Mouse (Mus musculus): ENCODE measurements around the gene Fn1. TPM values are rescaled to one million over a fixed set of nuclear protein-coding genes. Genes with fewer than 3 reads are reported as not detected.

The Fn1 gene
- polyA plus RNA-seq, 1 experiment from 2014 or later = 38.3 TPM

DNA sequence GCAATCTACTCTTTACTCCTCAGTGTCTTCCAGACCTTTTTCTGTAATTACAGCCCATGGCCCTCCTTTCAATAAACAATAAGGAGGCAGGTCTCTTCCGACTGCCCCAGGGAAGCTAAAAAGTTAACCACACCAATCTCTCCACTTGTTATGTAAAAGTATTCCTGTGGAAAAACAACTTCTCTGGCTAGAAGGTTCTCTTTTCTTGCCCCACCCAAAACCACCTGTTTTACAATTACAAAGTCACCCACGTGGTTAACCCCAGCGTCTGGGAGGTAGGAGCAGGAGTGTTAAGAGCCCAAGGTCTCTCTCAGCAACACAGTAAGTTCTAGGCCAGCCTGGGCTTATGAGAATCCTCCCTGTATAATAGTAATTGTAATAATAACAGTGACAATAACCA lies 7.0 kb downstream of the Fn1 start:
- Histone ChIP-seq H3K9ac (ENCODE audit: low read depth, low read length) (no peak overlapping the region), H3K36me3 (ENCODE audit: control insufficient read depth, insufficient read depth) (peaks cover 10% of the 10 kb centered on the region; the same call in 1 of the 2 replicates), H3K4me2 (replicated peaks; ENCODE audit: low read depth) (no peak overlapping the region), H3K27ac (ENCODE audit: low read depth, low read length) (no peak overlapping the region), H3K9me3 (ENCODE audit: control insufficient read depth) (no peaks in the 10 kb centered on the region), H3K4me1 (replicated peaks; ENCODE audit: control insufficient read depth, insufficient read depth, low read length) (no peaks in the 10 kb centered on the region; the same call in 1 of the 2 replicates), H3K4me3 (ENCODE audit: low read depth, low read length) (no peak overlapping the region), H3K27me3 (replicated peaks; ENCODE audit: control insufficient read depth, insufficient read depth, low read length) (no peaks in the 10 kb centered on the region)
- no peak for ATAC-seq
- 57% methylated on average over 3 of the region's 3 CpGs for WGBS
- TF ChIP-seq CTCF (IDR thresholded peaks at IDR 0.05; ENCODE audit: low read depth) = no peak

DNA sequence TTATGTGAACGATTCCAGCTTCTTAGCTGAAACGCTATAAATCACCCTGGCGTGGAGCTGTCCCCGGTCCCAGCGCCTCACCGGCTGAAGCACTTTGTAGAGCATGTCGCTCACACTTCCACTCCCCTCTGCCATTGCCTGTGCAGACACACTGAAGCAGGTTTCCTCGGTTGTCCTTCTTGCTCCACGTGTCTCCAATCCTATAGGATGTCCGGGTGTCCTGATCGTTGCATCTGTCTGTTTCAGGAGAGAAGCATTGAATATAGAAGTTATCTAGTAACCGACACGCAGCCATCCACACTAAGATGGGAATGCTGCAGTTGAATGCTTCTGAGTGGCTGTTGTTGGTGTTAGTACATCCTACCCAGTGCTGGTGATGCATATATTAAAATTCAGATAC lies 7.5 kb downstream of the Fn1 start:
- peaks cover 10% of the 10 kb centered on the region; the same call in 1 of the 2 replicates for H3K36me3 ChIP-seq (ENCODE audit: control insufficient read depth, insufficient read depth)
- TF ChIP-seq CTCF (IDR thresholded peaks at IDR 0.05; ENCODE audit: low read depth) = no peak

DNA sequence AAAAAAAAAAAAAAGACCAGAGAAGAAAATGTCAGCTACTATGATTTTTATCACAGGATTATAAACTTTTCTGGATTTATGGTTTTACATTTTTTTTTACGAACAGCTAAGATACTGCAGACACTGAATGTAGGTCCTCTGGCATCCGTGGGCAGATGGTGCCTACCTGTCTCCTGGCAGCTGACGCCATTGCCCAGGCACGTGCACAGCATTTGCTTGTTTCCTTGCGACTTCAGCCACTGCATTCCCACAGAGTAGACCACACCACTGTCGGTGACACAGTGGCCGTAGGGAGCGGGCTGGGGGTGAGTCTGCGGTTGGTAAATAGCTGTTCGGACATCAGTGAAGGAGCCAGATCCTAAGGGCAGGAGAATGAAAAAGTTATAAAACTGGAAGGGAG lies 10.2 kb downstream of the Fn1 start:
- Histone ChIP-seq H3K4me3 (ENCODE audit: low read depth, low read length) (no peak overlapping the region), H3K9ac (ENCODE audit: low read depth, low read length) (no peak overlapping the region), H3K27me3 (replicated peaks; ENCODE audit: control insufficient read depth, insufficient read depth, low read length) (no peaks in the 10 kb centered on the region), H3K27ac (ENCODE audit: low read depth, low read length) (no peak overlapping the region), H3K9me3 (ENCODE audit: control insufficient read depth) (no peaks in the 10 kb centered on the region), H3K36me3 (ENCODE audit: control insufficient read depth, insufficient read depth) (peaks cover 10% of the 10 kb centered on the region; the same call in 1 of the 2 replicates), H3K4me1 (replicated peaks; ENCODE audit: control insufficient read depth, insufficient read depth, low read length) (no peaks in the 10 kb centered on the region), H3K4me2 (replicated peaks; ENCODE audit: low read depth) (no peak overlapping the region)
- WGBS = 96% methylated on average over 10 of the region's 10 CpGs
- no peak for ATAC-seq
- TF ChIP-seq CTCF (IDR thresholded peaks at IDR 0.05; ENCODE audit: low read depth) = no peak

More for the DNA sequence above, 7.5 kb downstream of the Fn1 start:
- Histone ChIP-seq H3K4me3 (ENCODE audit: low read depth, low read length) (no peak overlapping the region), H3K9ac (ENCODE audit: low read depth, low read length) (no peak overlapping the region), H3K4me2 (replicated peaks; ENCODE audit: low read depth) (no peak overlapping the region), H3K27ac (ENCODE audit: low read depth, low read length) (no peak overlapping the region), H3K27me3 (replicated peaks; ENCODE audit: control insufficient read depth, insufficient read depth, low read length) (no peaks in the 10 kb centered on the region), H3K4me1 (replicated peaks; ENCODE audit: control insufficient read depth, insufficient read depth, low read length) (no peaks in the 10 kb centered on the region), H3K9me3 (ENCODE audit: control insufficient read depth) (no peaks in the 10 kb centered on the region)
- ATAC-seq = no peak
- WGBS = 88% methylated on average over 13 of the region's 13 CpGs

DNA sequence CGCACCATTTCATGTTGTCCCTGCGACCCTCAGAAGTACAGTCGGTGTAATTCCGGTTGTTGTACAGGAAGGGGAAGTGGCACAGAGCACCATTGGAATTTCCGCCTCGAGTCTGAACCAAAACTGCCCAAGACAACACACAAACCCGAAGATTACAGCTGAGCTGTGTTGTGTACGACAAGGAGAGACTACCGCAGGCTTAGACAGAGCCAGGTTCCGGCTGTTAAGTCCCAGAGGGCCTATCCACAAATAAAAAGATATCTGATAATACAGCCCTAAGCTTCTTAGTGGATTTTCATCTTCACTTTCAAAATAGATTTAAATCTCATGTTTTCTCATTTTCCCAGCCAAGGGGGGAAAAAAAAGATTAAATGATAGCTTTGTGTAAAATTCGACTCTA lies 11.8 kb downstream of the Fn1 start:
- 94% methylated on average over 11 of the region's 11 CpGs for WGBS
- H3K9me3 ChIP-seq (ENCODE audit: control insufficient read depth) = no peaks in the 10 kb centered on the region
- no peak for ATAC-seq
- no peak overlapping the region for H3K9ac ChIP-seq (ENCODE audit: low read depth, low read length)
- peaks cover 14% of the 10 kb centered on the region; the same call in 1 of the 2 replicates for H3K36me3 ChIP-seq (ENCODE audit: control insufficient read depth, insufficient read depth)
- H3K4me1 ChIP-seq (replicated peaks; ENCODE audit: control insufficient read depth, insufficient read depth, low read length) = no peaks in the 10 kb centered on the region
- no peak overlapping the region for H3K27ac ChIP-seq (ENCODE audit: low read depth, low read length)
- no peaks in the 10 kb centered on the region for H3K27me3 ChIP-seq (replicated peaks; ENCODE audit: control insufficient read depth, insufficient read depth, low read length)
- no peak overlapping the region for H3K4me3 ChIP-seq (ENCODE audit: low read depth, low read length)
- H3K4me2 ChIP-seq (replicated peaks; ENCODE audit: low read depth) = no peak overlapping the region
- TF ChIP-seq CTCF (IDR thresholded peaks at IDR 0.05; ENCODE audit: low read depth) = no peak

DNA sequence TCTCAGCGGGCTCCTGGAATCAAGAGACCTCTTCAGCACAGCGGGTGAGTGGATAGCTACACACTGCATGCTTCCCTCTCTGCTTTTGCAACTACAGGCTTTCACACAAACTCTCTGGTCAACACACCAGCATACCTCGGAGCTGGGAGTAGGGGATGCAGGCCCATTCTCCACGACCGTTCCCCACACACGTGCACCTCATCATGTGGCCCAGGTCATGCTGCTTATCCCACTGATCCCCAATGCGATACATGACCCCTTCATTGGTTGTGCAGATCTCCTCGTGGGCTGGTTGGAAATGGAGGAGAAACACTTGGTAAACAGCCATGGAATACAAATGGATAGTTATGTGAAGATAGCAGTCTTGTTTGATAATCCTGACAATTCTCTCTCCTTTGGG lies 12.8 kb downstream of the Fn1 start:
- H3K4me3 ChIP-seq (ENCODE audit: low read depth, low read length) = no peak overlapping the region
- no peak overlapping the region for H3K9ac ChIP-seq (ENCODE audit: low read depth, low read length)
- H3K27me3 ChIP-seq (replicated peaks; ENCODE audit: control insufficient read depth, insufficient read depth, low read length) = no peaks in the 10 kb centered on the region
- no peak for ATAC-seq
- H3K4me1 ChIP-seq (replicated peaks; ENCODE audit: control insufficient read depth, insufficient read depth, low read length) = no peaks in the 10 kb centered on the region
- TF ChIP-seq CTCF (IDR thresholded peaks at IDR 0.05; ENCODE audit: low read depth) = no peak
- no peaks in the 10 kb centered on the region for H3K9me3 ChIP-seq (ENCODE audit: control insufficient read depth)
- 95% methylated on average over 8 of the region's 8 CpGs for WGBS
- no peak overlapping the region for H3K4me2 ChIP-seq (replicated peaks; ENCODE audit: low read depth)
- no peak overlapping the region for H3K27ac ChIP-seq (ENCODE audit: low read depth, low read length)
- peaks cover 16% of the 10 kb centered on the region; the same call in 1 of the 2 replicates for H3K36me3 ChIP-seq (ENCODE audit: control insufficient read depth, insufficient read depth)

DNA sequence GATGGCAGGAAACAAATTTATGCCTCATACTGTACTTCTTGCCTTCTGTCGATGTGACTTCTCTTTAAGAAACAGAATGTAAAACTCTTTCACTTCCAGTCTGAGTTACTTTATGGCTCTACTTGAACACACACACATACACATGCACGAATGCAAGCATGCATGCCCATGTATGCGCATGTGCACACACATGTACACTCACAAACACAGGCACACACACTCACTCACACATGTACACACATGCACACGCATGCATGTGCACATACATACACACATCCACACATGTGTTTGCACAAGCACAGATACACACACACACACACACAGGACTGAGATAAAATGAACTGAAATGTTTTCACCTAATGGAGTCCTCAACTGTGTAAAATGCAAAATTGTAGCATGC lies 16.3 kb downstream of the Fn1 start:
- no peaks in the 10 kb centered on the region for H3K27me3 ChIP-seq (replicated peaks; ENCODE audit: control insufficient read depth, insufficient read depth, low read length)
- 96% methylated on average over 4 of the region's 4 CpGs for WGBS
- H3K4me1 ChIP-seq (replicated peaks; ENCODE audit: control insufficient read depth, insufficient read depth, low read length) = no peaks in the 10 kb centered on the region
- no peak overlapping the region for H3K9ac ChIP-seq (ENCODE audit: low read depth, low read length)
- H3K36me3 ChIP-seq (ENCODE audit: control insufficient read depth, insufficient read depth) = peaks cover 10% of the 10 kb centered on the region; the same call in 1 of the 2 replicates
- no peak overlapping the region for H3K4me2 ChIP-seq (replicated peaks; ENCODE audit: low read depth)
- H3K27ac ChIP-seq (ENCODE audit: low read depth, low read length) = no peak overlapping the region
- H3K4me3 ChIP-seq (ENCODE audit: low read depth, low read length) = no peak overlapping the region
- H3K9me3 ChIP-seq (ENCODE audit: control insufficient read depth) = no peaks in the 10 kb centered on the region
- no peak for ATAC-seq
- no peak for TF ChIP-seq CTCF (IDR thresholded peaks at IDR 0.05; ENCODE audit: low read depth)

DNA sequence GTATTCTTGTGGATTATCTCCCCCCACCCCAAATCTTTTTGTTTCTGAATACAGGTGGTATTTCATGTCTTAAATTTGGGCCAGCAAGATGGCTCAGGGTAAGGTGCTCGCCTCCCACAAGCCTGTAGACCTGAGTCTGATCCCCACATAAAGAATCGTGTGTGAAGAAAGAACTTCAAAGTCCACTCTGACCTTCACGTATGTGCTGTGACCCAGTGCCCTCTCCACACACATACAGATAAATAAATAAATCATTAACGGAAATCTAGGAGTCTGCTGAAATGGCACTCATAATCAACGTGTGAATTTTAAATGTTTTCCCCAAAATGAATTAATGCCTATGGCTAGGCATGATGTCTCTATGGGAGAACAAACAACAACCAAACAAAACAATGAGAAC lies 16.9 kb downstream of the Fn1 start:
- Histone ChIP-seq H3K27me3 (replicated peaks; ENCODE audit: control insufficient read depth, insufficient read depth, low read length) (no peaks in the 10 kb centered on the region), H3K4me1 (replicated peaks; ENCODE audit: control insufficient read depth, insufficient read depth, low read length) (no peaks in the 10 kb centered on the region), H3K4me2 (replicated peaks; ENCODE audit: low read depth) (no peak overlapping the region), H3K36me3 (ENCODE audit: control insufficient read depth, insufficient read depth) (peaks cover 9% of the 10 kb centered on the region; the same call in 1 of the 2 replicates), H3K9me3 (ENCODE audit: control insufficient read depth) (no peaks in the 10 kb centered on the region), H3K27ac (ENCODE audit: low read depth, low read length) (no peak overlapping the region), H3K4me3 (ENCODE audit: low read depth, low read length) (no peak overlapping the region), H3K9ac (ENCODE audit: low read depth, low read length) (no peak overlapping the region)
- TF ChIP-seq CTCF (IDR thresholded peaks at IDR 0.05; ENCODE audit: low read depth) = no peak
- ATAC-seq = no peak
- 80% methylated on average over 5 of the region's 5 CpGs for WGBS

Data from intestine, postnatal 0 days (tissue).